Mouse (Mus musculus): ENCODE data around the gene Pds5b. TPM values are rescaled to one million over a fixed set of nuclear protein-coding genes. Genes with fewer than 3 reads are reported as not detected.
"Not testable (repeated sequence)": the region's sequence is repeated elsewhere in the genome, so short reads cannot be mapped to it uniquely, and the experiment has no call there.

Gene Pds5b
- polyA plus RNA-seq, 1 experiment from 2014 or later = 30.3 TPM

DNA sequence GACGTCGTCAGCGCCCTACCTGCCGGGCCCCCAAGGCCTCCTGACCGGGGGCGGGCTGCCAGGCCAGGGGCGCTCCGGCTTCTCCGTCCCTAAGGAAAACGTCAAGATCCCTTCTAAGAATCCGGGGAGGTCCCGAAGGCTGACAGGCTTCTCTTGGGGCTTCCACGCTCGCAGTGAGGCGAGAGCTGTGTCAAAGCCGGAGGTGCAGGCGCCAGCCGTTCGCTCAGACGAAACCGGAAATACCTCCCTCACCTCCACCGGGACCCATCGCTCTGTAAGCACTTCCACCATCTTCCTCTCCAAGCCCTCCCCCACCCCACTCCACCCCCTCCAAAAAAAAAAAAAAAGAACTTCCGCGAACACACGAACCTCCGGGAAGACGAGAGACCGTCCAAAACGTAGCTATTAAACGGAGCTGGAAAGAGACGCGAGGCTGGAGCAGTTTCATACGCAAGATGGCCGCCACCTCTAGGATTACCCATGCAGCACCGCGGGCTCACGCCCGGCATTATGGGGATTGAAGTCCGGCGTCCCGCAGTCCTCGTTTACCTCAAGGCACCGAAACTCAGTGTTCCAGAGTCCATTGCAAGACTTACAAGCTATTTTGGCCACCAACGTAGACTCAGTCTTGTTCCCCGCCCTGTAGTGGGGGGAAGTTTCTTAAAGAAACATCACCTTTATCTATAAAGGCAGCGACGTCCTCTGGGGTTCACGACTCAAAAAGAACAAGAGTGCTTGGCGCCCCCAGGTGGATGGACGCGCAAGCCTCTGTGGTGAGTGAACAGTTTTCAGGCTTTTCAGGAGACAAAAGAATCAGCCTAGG, 8.2 kb upstream of the Pds5b start:
- Histone ChIP-seq H3K4me1 (replicated peaks) (peaks cover 9% of the 10 kb centered on the region; the same call in 1 of the 2 replicates), H3K4me3 (peak overlapping the region; percentile 91), H3K27ac (peak overlapping the region; percentile 93), H3K9me3 (no peaks in the 10 kb centered on the region), H3K36me3 (peaks cover 24% of the 10 kb centered on the region), H3K27me3 (ENCODE audit: insufficient read depth, poor library complexity, severe bottlenecking) (no peaks in the 10 kb centered on the region)
- DNase-seq (ENCODE audit: low spot score) = peak; percentile 94
- under 1% methylated on average over 52 of the region's 52 CpGs for WGBS

- H3K4me1 ChIP-seq (replicated peaks); H3K9me3 ChIP-seq; H3K27me3 ChIP-seq (ENCODE audit: insufficient read depth, poor library complexity, severe bottlenecking); DNase-seq (ENCODE audit: low spot score): not testable (repeated sequence)
- 91% methylated on average over 9 of the region's 9 CpGs for WGBS
- Histone ChIP-seq H3K27ac (peak within 1 kb of the TSS; percentile 93), H3K36me3 (peaks cover 15% of the 10 kb centered on the region), H3K4me3 (peak within 1 kb of the TSS; percentile 91)
Observed at GRCm38 (mm10) chr5:150666133-150666739, 7.3 kb upstream of the Pds5b start, which contains the start of gene N4bp2l2. Gene N4bp2l2 (minus strand): TSS chr5:150666183.

GRCm38 (mm10) chr5:150668731-150669130, 4.8 kb upstream of the Pds5b start:
- H3K9me3 ChIP-seq = no peaks in the 10 kb centered on the region
- no peak overlapping the region for H3K4me3 ChIP-seq
- H3K27me3 ChIP-seq (ENCODE audit: insufficient read depth, poor library complexity, severe bottlenecking) = no peaks in the 10 kb centered on the region
- H3K36me3 ChIP-seq = no peaks in the 10 kb centered on the region
- DNase-seq (ENCODE audit: low spot score) = no peak
- WGBS = 61% methylated on average over 4 of the region's 4 CpGs
- H3K27ac ChIP-seq = no peak overlapping the region
- H3K4me1 ChIP-seq (replicated peaks) = peaks cover 9% of the 10 kb centered on the region; the same call in 1 of the 2 replicates

GRCm38 (mm10) chr5:150672343-150672742, 1.2 kb upstream of the Pds5b start:
- WGBS = 91% methylated on average over 7 of the region's 7 CpGs
- no peak for DNase-seq (ENCODE audit: low spot score)
- Histone ChIP-seq H3K9me3 (no peaks in the 10 kb centered on the region), H3K36me3 (no peaks in the 10 kb centered on the region), H3K4me3 (no peak overlapping the region), H3K27me3 (ENCODE audit: insufficient read depth, poor library complexity, severe bottlenecking) (no peaks in the 10 kb centered on the region), H3K27ac (no peak overlapping the region), H3K4me1 (replicated peaks) (peaks cover 17% of the 10 kb centered on the region)

GRCm38 (mm10) chr5:150673880-150674621, 512 bp downstream of the Pds5b start:
- H3K36me3 ChIP-seq = peaks cover 4% of the 10 kb centered on the region
- H3K27me3 ChIP-seq (ENCODE audit: insufficient read depth, poor library complexity, severe bottlenecking) = no peaks in the 10 kb centered on the region
- H3K27ac ChIP-seq = peak overlapping the region; percentile 99
- peaks cover 17% of the 10 kb centered on the region for H3K4me1 ChIP-seq (replicated peaks)
- under 1% methylated on average over 54 of the region's 91 CpGs for WGBS
- H3K4me3 ChIP-seq = peak overlapping the region; percentile 89
- DNase-seq (ENCODE audit: low spot score) = peak; percentile 62
- no peaks in the 10 kb centered on the region for H3K9me3 ChIP-seq

GRCm38 (mm10) chr5:150674866-150675265, 1.3 kb downstream of the Pds5b start:
- H3K27ac ChIP-seq = peak overlapping the region; percentile 99
- WGBS = 60% methylated on average over 6 of the region's 6 CpGs
- H3K9me3 ChIP-seq = no peaks in the 10 kb centered on the region
- peaks cover 7% of the 10 kb centered on the region for H3K36me3 ChIP-seq
- H3K4me1 ChIP-seq (replicated peaks) = peaks cover 17% of the 10 kb centered on the region
- no peaks in the 10 kb centered on the region for H3K27me3 ChIP-seq (ENCODE audit: insufficient read depth, poor library complexity, severe bottlenecking)
- H3K4me3 ChIP-seq = peak overlapping the region; percentile 89
- DNase-seq (ENCODE audit: low spot score) = no peak

DNA sequence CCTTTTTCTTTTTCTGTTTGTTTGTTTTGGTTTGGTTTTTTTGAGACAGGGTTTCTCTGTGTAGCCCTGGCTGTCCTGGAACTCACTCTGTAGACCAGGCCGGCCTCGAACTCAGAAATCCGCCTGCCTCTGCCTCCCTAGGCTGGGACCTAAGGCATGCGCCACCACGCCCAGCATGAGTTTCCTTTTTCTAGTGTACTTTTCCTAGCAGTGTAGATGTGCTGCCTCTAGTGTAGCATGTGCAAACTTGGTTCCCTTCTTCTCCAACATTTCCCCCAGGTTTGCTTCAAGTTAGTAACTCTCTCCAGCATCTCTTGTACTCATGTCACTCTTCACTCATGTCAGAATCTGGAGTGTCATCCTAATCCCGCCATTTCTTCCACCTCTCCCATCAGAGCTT, 9.3 kb downstream of the Pds5b start:
- H3K4me1 ChIP-seq (replicated peaks); H3K27ac ChIP-seq; DNase-seq (ENCODE audit: low spot score); H3K27me3 ChIP-seq (ENCODE audit: insufficient read depth, poor library complexity, severe bottlenecking); H3K4me3 ChIP-seq; H3K36me3 ChIP-seq; H3K9me3 ChIP-seq: not testable (repeated sequence)
- WGBS = 93% methylated on average over 6 of the region's 6 CpGs

- H3K36me3 ChIP-seq = peaks cover 25% of the 10 kb centered on the region
- peaks cover 8% of the 10 kb centered on the region for H3K9me3 ChIP-seq
- H3K4me3 ChIP-seq = no peak overlapping the region
- DNase-seq (ENCODE audit: low spot score) = no peak
- no peaks in the 10 kb centered on the region for H3K27me3 ChIP-seq (ENCODE audit: insufficient read depth, poor library complexity, severe bottlenecking)
- H3K27ac ChIP-seq = no peak overlapping the region
- no peaks in the 10 kb centered on the region; the same call in 1 of the 2 replicates for H3K4me1 ChIP-seq (replicated peaks)
Observed at GRCm38 (mm10) chr5:150690685-150691084, 17.1 kb downstream of the Pds5b start.

GRCm38 (mm10) chr5:150693277-150693676, 19.7 kb downstream of the Pds5b start:
- H3K4me3 ChIP-seq = no peak overlapping the region
- no peak for DNase-seq (ENCODE audit: low spot score)
- 95% methylated on average over 2 of the region's 2 CpGs for WGBS
- no peak overlapping the region for H3K27ac ChIP-seq
- peaks cover 50% of the 10 kb centered on the region for H3K36me3 ChIP-seq
- no peaks in the 10 kb centered on the region; the same call in 1 of the 2 replicates for H3K4me1 ChIP-seq (replicated peaks)
- H3K27me3 ChIP-seq (ENCODE audit: insufficient read depth, poor library complexity, severe bottlenecking) = no peaks in the 10 kb centered on the region
- H3K9me3 ChIP-seq = peaks cover 8% of the 10 kb centered on the region

DNA sequence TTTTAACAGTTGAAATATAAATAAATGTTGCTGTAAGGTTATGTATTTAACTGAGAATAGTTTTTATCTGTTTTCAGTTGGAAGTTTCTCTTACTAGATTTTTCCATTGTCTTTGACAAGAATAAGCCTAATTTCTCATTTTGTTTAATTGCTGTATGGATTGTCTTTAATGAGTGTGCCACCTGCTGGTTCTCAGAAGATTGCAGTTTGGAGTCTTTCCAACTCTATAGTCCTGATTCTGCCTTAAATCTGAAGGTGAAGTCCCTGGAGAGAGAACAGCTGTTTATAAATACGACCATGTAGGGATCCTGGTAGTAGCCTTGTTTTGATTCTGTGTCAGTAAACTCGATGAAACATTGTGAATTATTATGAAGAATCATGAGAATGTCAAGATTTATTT, 29.2 kb downstream of the Pds5b start:
- no peak for DNase-seq (ENCODE audit: low spot score)
- Histone ChIP-seq H3K4me3 (no peak overlapping the region), H3K4me1 (replicated peaks) (no peaks in the 10 kb centered on the region), H3K27me3 (ENCODE audit: insufficient read depth, poor library complexity, severe bottlenecking) (no peaks in the 10 kb centered on the region), H3K27ac (no peak overlapping the region), H3K36me3 (peaks cover 26% of the 10 kb centered on the region), H3K9me3 (0 out of 2 replicates have a peak, but pooled peaks cover 3% of the 10 kb centered on the region)
- WGBS = 79% methylated on average over 2 of the region's 2 CpGs

DNA sequence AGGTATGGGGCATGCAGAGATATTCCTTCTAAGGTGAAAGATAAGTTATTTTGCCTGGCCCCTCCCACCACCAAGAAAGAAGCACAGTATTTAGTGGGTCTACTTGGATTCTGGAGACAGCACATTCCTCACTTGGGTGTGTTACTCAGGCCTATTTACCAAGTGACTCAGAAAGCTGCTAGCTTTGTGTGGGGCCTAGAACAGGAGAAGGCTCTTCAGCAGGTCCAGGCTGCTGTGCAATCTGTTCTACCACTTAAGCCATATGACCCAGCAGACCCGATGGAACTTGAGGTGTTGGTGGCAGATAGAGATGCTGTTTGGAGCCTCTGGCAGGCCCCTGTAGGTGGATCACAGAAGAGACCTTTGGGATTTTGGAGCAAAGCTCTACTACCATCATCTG, 33.1 kb downstream of the Pds5b start:
- not testable (repeated sequence) for H3K27me3 ChIP-seq (ENCODE audit: insufficient read depth, poor library complexity, severe bottlenecking); H3K27ac ChIP-seq; H3K4me1 ChIP-seq (replicated peaks); H3K36me3 ChIP-seq; H3K4me3 ChIP-seq; DNase-seq (ENCODE audit: low spot score); H3K9me3 ChIP-seq
- WGBS = 91% methylated on average over 1 of the region's 1 CpGs

DNA sequence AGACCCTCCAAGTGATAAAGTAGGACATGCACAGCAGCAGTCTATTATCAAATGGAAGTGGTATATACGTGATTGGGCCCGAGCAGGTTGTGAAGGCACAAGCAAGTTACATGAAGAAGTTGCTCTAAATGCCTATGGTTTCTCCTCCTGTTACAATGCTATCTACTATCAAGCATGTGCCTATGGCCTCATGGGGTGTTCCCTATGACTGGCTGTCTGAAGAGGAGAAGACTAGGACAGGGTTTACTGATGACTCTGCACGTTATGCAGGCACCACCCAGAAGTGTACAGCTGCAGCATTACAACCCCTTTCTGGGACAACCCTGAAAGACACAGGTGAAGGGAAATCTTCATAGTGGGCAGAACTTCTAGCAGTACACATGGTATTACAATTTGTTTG, 33.6 kb downstream of the Pds5b start:
- H3K9me3 ChIP-seq; H3K27ac ChIP-seq; H3K4me3 ChIP-seq; H3K27me3 ChIP-seq (ENCODE audit: insufficient read depth, poor library complexity, severe bottlenecking); H3K4me1 ChIP-seq (replicated peaks); DNase-seq (ENCODE audit: low spot score); H3K36me3 ChIP-seq: not testable (repeated sequence)
- WGBS = 93% methylated on average over 3 of the region's 3 CpGs

- 0 out of 2 replicates have a peak, but pooled peaks cover 4% of the 10 kb centered on the region for H3K36me3 ChIP-seq
- no peaks in the 10 kb centered on the region for H3K4me1 ChIP-seq (replicated peaks)
- H3K4me3 ChIP-seq = no peak overlapping the region
- WGBS = 93% methylated on average over 4 of the region's 4 CpGs
- H3K27ac ChIP-seq = no peak overlapping the region
- no peaks in the 10 kb centered on the region for H3K27me3 ChIP-seq (ENCODE audit: insufficient read depth, poor library complexity, severe bottlenecking)
- DNase-seq (ENCODE audit: low spot score) = no peak
- H3K9me3 ChIP-seq = no peaks in the 10 kb centered on the region
Observed at GRCm38 (mm10) chr5:150711503-150711902, 38.0 kb downstream of the Pds5b start.

Data from hindbrain, embryonic 10.5 days (tissue).